Mouse (Mus musculus) liver, embryonic 13.5 days (tissue): ENCODE data around the gene Mapk1. TPM values are rescaled to one million over a fixed set of nuclear protein-coding genes. Genes with fewer than 3 reads are reported as not detected.

Experiments used
- ATAC-seq: fragments of 200-750 bp; cut with Nextera tagmentation; 2 replicates; pipeline ENCODE4 v1.8.0; 2017; ENCODE audit warnings: low read depth, mild to moderate bottlenecking, moderate number of reproducible peaks, moderate library complexity
- DNase-seq: peaks from one replicate; pipeline ENCODE4 v3.0.0; 2022
- H3K27ac ChIP-seq: fragments of 300-500 bp; sonication (generic); 2 replicates; pipeline ENCODE4 v1.5.1; 2015; ENCODE audit warnings: moderate library complexity, mild to moderate bottlenecking, inconsistent platforms
- H3K27me3 ChIP-seq: fragments of 300-500 bp; sonication (generic); 2 replicates; pipeline ENCODE4 v1.6.1; 2015; ENCODE audit warnings: mild to moderate bottlenecking, inconsistent platforms
- H3K36me3 ChIP-seq: fragments of 300-500 bp; sonication (generic); 2 replicates; pipeline ENCODE4 v1.6.1; 2015; ENCODE audit warnings: mild to moderate bottlenecking, inconsistent platforms
- H3K4me1 ChIP-seq: fragments of 300-500 bp; sonication (generic); replicated peaks from 2 replicates; pipeline ENCODE4 v1.6.1; 2015; ENCODE audit warnings: inconsistent platforms
- H3K4me2 ChIP-seq: fragments of 300-500 bp; sonication (generic); 2 replicates; pipeline ENCODE4 v1.6.1; 2015; ENCODE audit warnings: inconsistent platforms, mild to moderate bottlenecking, moderate library complexity
- H3K4me3 ChIP-seq: fragments of 300-500 bp; sonication (generic); replicated peaks from 2 replicates; pipeline ENCODE4 v1.5.1; 2015; ENCODE audit warnings: mild to moderate bottlenecking, inconsistent platforms
- H3K9ac ChIP-seq: fragments of 300-500 bp; sonication (generic); 2 replicates; pipeline ENCODE4 v1.6.1; 2015; ENCODE audit warnings: mild to moderate bottlenecking, inconsistent platforms
- H3K9me3 ChIP-seq: fragments of 300-500 bp; sonication (generic); replicated peaks from 2 replicates; pipeline ENCODE4 v1.6.1; 2016; ENCODE audit warnings: inconsistent platforms
- WGBS: fragments of 180-500 bp; shearing (Covaris S2); methylation state at CpG from one replicate; pipeline ENCODE4 v1.1.7; 2015; ENCODE audit not compliant: insufficient replicate concordance; 5-methylcytosine and 5-hydroxymethylcytosine counted together
- polyA plus RNA-seq: library from polyadenylated mRNA; unstranded; fragments of >200 nt; fragmentation: Nextera tagmentation; extraction: Ambion mirVana; gene quantifications from 2 replicates; pipeline ENCODE4 v1.2.1, GENCODE M21; 2015

The Mapk1 gene
- polyA plus RNA-seq, 1 experiment from 2014 or later = 93.7 TPM

DNA sequence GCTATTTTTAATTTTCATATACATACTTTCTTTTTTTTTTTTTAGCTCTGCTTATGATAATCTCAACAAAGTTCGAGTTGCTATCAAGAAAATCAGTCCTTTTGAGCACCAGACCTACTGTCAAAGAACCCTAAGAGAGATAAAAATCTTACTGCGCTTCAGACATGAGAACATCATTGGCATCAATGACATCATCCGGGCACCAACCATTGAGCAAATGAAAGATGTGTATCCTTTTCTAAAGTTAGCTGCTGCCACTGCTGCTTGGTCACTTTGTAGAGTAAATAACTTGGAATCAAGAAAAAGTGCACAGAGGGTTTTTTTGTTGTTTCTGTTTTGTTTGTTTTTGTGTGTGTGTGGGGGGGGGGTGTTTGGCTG lies 32.7 kb downstream of the Mapk1 start:
- Histone ChIP-seq H3K36me3 (peaks cover 52% of the 10 kb centered on the region), H3K27me3 (no peaks in the 10 kb centered on the region), H3K4me2 (no peak overlapping the region)

GRCm38 (mm10) chr16:17018071-17018470 lies 34.9 kb downstream of the Mapk1 start:
- 80% methylated on average over 6 of the region's 6 CpGs for WGBS
- DNase-seq = no peak
- H3K36me3 ChIP-seq = peaks cover 71% of the 10 kb centered on the region

More for the DNA sequence above, 32.7 kb downstream of the Mapk1 start:
- H3K9me3 ChIP-seq = no peaks in the 10 kb centered on the region
- no peak overlapping the region for H3K4me3 ChIP-seq
- H3K4me1 ChIP-seq = peaks cover 8% of the 10 kb centered on the region; the same call in 1 of the 2 replicates
- no peak overlapping the region for H3K27ac ChIP-seq
- no peak for DNase-seq
- no peak overlapping the region for H3K9ac ChIP-seq
- 80% methylated on average over 3 of the region's 3 CpGs for WGBS
- ATAC-seq = no peak

DNA sequence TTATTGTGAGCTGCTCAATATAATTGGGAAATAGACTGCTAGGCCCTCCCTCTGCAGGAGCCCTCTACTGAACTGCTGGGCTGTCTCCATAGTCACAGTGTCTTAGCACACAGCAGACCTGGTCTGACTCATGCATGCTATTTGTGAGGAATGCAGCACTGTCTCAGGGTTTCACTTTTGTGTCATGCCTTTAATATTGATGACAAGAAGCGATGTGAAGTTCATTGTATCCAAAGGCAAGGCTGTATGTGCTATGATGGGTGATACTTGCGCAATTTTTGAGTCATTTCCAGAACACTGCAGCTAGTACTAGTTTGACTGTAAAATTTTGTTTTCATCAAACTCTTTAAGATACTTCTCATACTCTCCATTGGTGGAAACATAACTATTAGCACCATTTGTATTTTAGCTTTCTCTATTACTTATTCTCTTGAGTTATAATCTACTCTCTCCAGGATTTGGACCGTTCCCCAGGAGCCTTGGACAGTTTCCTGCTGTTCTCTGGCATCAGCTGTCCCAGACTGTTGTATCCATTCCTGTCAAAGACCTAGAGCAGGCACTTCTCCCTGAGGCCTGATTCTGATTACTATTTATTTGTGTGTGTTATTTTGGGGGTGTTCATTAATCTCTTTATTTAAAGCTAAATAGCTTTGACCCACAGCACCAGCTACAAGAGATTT lies 41.4 kb downstream of the Mapk1 start:
- Histone ChIP-seq H3K4me2 (no peak overlapping the region), H3K27ac (no peak overlapping the region), H3K4me1 (no peaks in the 10 kb centered on the region), H3K4me3 (no peak overlapping the region), H3K27me3 (no peaks in the 10 kb centered on the region), H3K9me3 (no peaks in the 10 kb centered on the region), H3K36me3 (peaks cover 83% of the 10 kb centered on the region), H3K9ac (no peak overlapping the region)
- ATAC-seq = no peak
- 93% methylated on average over 3 of the region's 3 CpGs for WGBS
- DNase-seq = no peak

More at GRCm38 (mm10) chr16:17018071-17018470, 34.9 kb downstream of the Mapk1 start:
- Histone ChIP-seq H3K27me3 (no peaks in the 10 kb centered on the region), H3K4me1 (no peaks in the 10 kb centered on the region), H3K4me3 (no peak overlapping the region), H3K9ac (no peak overlapping the region), H3K27ac (no peak overlapping the region), H3K4me2 (no peak overlapping the region), H3K9me3 (no peaks in the 10 kb centered on the region)
- ATAC-seq = no peak

DNA sequence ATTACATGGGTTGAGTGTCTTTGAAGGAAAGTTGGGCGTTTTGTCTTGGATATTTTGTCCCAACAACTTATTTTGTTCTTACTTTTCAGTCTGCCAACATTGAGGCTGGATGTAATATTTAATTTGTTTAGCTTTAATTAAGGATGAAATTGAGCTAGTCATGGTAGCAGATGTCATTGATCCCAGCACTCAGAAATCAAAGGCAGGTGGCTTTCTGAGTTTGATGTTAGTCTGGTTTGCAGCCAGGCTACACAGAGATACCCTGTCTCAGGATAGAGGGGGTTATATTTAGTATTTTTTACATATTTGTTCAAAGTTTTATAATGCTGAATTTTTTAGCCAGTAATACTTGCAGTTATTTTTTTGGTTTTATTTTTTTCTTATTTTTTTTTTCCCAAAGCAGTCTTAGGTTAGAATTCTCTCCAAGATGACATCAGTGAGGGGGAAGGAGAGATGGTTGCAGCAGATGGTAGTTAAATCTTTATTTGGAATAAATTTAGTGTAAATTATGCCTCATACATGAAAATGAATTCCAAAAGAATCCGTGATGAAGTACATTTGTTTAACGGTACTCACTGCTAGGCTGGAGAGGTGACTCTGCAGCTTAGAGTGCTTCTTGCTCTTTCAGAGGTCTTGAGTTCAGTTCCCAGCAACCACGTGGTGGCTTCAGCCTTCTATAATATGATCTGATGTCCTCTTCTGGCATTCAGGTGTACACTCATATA lies 47.0 kb downstream of the Mapk1 start:
- Histone ChIP-seq H3K9ac (no peak overlapping the region), H3K27me3 (no peaks in the 10 kb centered on the region), H3K9me3 (no peaks in the 10 kb centered on the region), H3K27ac (no peak overlapping the region), H3K4me1 (no peaks in the 10 kb centered on the region), H3K36me3 (peaks cover 78% of the 10 kb centered on the region), H3K4me3 (no peak overlapping the region), H3K4me2 (no peak overlapping the region)
- DNase-seq (no peak), ATAC-seq (no peak)
- WGBS = 85% methylated on average over 4 of the region's 4 CpGs

- Histone ChIP-seq H3K27ac (no peak overlapping the region), H3K4me3 (no peak overlapping the region), H3K27me3 (no peaks in the 10 kb centered on the region), H3K9ac (no peak overlapping the region), H3K4me2 (no peak overlapping the region), H3K36me3 (peaks cover 80% of the 10 kb centered on the region), H3K4me1 (no peaks in the 10 kb centered on the region), H3K9me3 (no peaks in the 10 kb centered on the region)
- no peak for DNase-seq
- 89% methylated on average over 2 of the region's 2 CpGs for WGBS
- no peak for ATAC-seq
These were observed 50.6 kb downstream of the Mapk1 start for GRCm38 (mm10) chr16:17033754-17034153.

DNA sequence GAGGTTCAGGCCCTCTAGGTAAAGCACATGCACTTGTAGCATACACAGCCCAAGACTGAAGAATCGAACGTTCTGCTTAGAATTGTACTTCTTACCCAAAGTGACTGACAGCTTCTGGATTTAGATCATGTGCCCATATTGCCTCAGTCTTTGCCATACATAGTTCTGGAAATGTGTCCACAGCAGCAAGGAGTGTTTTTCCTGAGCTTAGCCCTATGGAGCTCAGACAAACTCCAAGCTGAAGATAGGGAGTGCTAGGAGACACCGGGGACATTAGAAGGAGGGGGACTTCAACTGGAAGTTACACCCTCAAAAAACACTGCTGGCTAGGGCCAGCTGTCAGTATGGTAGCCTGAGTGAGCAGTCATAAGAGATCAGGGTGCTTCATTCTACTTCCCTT lies 57.5 kb downstream of the Mapk1 start:
- 88% methylated on average over 3 of the region's 3 CpGs for WGBS
- Histone ChIP-seq H3K4me2 (no peak overlapping the region), H3K27me3 (no peaks in the 10 kb centered on the region), H3K9me3 (no peaks in the 10 kb centered on the region), H3K27ac (no peak overlapping the region), H3K9ac (no peak overlapping the region), H3K36me3 (peaks cover 93% of the 10 kb centered on the region), H3K4me1 (no peaks in the 10 kb centered on the region), H3K4me3 (no peak overlapping the region)
- ATAC-seq (no peak), DNase-seq (no peak)

- ATAC-seq = no peak
These were observed 58.2 kb downstream of the Mapk1 start for GRCm38 (mm10) chr16:17041417-17041816.

GRCm38 (mm10) chr16:17044320-17044719 lies 61.1 kb downstream of the Mapk1 start:
- no peaks in the 10 kb centered on the region for H3K27me3 ChIP-seq
- H3K9me3 ChIP-seq = no peaks in the 10 kb centered on the region
- H3K4me3 ChIP-seq = no peak overlapping the region
- H3K27ac ChIP-seq = no peak overlapping the region
- ATAC-seq = no peak
- H3K4me2 ChIP-seq = no peak overlapping the region
- H3K36me3 ChIP-seq = peaks cover 88% of the 10 kb centered on the region
- 89% methylated on average over 3 of the region's 3 CpGs for WGBS
- H3K4me1 ChIP-seq = no peaks in the 10 kb centered on the region
- no peak for DNase-seq
- no peak overlapping the region for H3K9ac ChIP-seq

More at GRCm38 (mm10) chr16:17041417-17041816, 58.2 kb downstream of the Mapk1 start:
- Histone ChIP-seq H3K27ac (no peak overlapping the region), H3K4me1 (no peaks in the 10 kb centered on the region), H3K9ac (no peak overlapping the region), H3K9me3 (no peaks in the 10 kb centered on the region), H3K27me3 (no peaks in the 10 kb centered on the region), H3K36me3 (peaks cover 93% of the 10 kb centered on the region), H3K4me2 (no peak overlapping the region), H3K4me3 (no peak overlapping the region)
- no peak for DNase-seq
- WGBS = 85% methylated on average over 1 of the region's 1 CpGs

GRCm38 (mm10) chr16:17045287-17045686 lies 62.1 kb downstream of the Mapk1 start:
- H3K4me2 ChIP-seq = no peak overlapping the region
- WGBS = 83% methylated on average over 3 of the region's 3 CpGs
- DNase-seq = no peak

GRCm38 (mm10) chr16:17049886-17050285 lies 66.7 kb downstream of the Mapk1 start:
- H3K36me3 ChIP-seq = peaks cover 44% of the 10 kb centered on the region
- no peaks in the 10 kb centered on the region for H3K4me1 ChIP-seq
- H3K9me3 ChIP-seq = no peaks in the 10 kb centered on the region
- DNase-seq (no peak), ATAC-seq (no peak)
- H3K4me2 ChIP-seq = no peak overlapping the region
- WGBS = 82% methylated on average over 1 of the region's 1 CpGs
- no peaks in the 10 kb centered on the region for H3K27me3 ChIP-seq
- no peak overlapping the region for H3K27ac ChIP-seq
- H3K9ac ChIP-seq = no peak overlapping the region
- no peak overlapping the region for H3K4me3 ChIP-seq

More at GRCm38 (mm10) chr16:17045287-17045686, 62.1 kb downstream of the Mapk1 start:
- Histone ChIP-seq H3K9me3 (no peaks in the 10 kb centered on the region), H3K9ac (no peak overlapping the region), H3K27me3 (no peaks in the 10 kb centered on the region), H3K4me1 (no peaks in the 10 kb centered on the region), H3K4me3 (no peak overlapping the region), H3K36me3 (peaks cover 89% of the 10 kb centered on the region), H3K27ac (no peak overlapping the region)
- no peak for ATAC-seq

GRCm38 (mm10) chr16:17052087-17052486 lies 68.9 kb downstream of the Mapk1 start:
- Histone ChIP-seq H3K27me3 (no peaks in the 10 kb centered on the region), H3K9ac (no peak overlapping the region), H3K4me3 (no peak overlapping the region), H3K4me2 (no peak overlapping the region), H3K27ac (no peak overlapping the region), H3K4me1 (no peaks in the 10 kb centered on the region), H3K9me3 (no peaks in the 10 kb centered on the region), H3K36me3 (peaks cover 28% of the 10 kb centered on the region)
- DNase-seq = no peak
- no peak for ATAC-seq
- 71% methylated on average over 7 of the region's 7 CpGs for WGBS

- H3K36me3 ChIP-seq = peaks cover 11% of the 10 kb centered on the region
- H3K27ac ChIP-seq = no peak overlapping the region
- H3K9ac ChIP-seq = no peak overlapping the region
- DNase-seq = no peak
- no peaks in the 10 kb centered on the region for H3K27me3 ChIP-seq
- ATAC-seq = no peak
- H3K4me2 ChIP-seq = no peak overlapping the region
- 84% methylated on average over 3 of the region's 3 CpGs for WGBS
- H3K4me3 ChIP-seq = no peak overlapping the region
- H3K9me3 ChIP-seq = no peaks in the 10 kb centered on the region
- no peaks in the 10 kb centered on the region for H3K4me1 ChIP-seq
These were observed 70.7 kb downstream of the Mapk1 start for GRCm38 (mm10) chr16:17053903-17054302.
